In genomic region chr11:117965052-117965451, GRCm38 (mm10) we compare ENCODE assay signal across 10 mouse cellular contexts. TPM values are rescaled to one million over a fixed set of nuclear protein-coding genes. Genes with fewer than 3 reads are reported as not detected.
DNase-seq lines count a peak whose midpoint lies in the region; ATAC-seq and TF ChIP-seq lines count a peak whose summit lies in the region.
"Had no signal": no experiment of that assay in that cellular context is flagged by ENCODE, and none has a peak within 500 bp of the region (broad histone marks: within the 10 kb centered on the region; RNA-seq: fewer than 3 reads in every experiment).

No protein-coding gene starts in this region.

- H3K9me3 ChIP-seq in heart, embryonic 14.5 days (ENCODE audit: control insufficient read depth, low read length), result no peaks in the 10 kb centered on the region
- H3K9me3 ChIP-seq in midbrain, embryonic 12.5 days, result no peaks in the 10 kb centered on the region
- no peaks in the 10 kb centered on the region for H3K9me3 ChIP-seq in midbrain, embryonic 15.5 days
- H3K9me3 ChIP-seq in intestine, embryonic 14.5 days (ENCODE audit: control insufficient read depth, low read length), result no peaks in the 10 kb centered on the region
- H3K9me3 ChIP-seq in stomach, postnatal 0 days (ENCODE audit: control insufficient read depth, low read length), result no peaks in the 10 kb centered on the region

- DNase-seq in heart, postnatal 36 days, result no peak
- no peak for DNase-seq in intestine, embryonic 14.5 days (ENCODE audit: low spot score)
- no peak for DNase-seq in stomach, postnatal 0 days (ENCODE audit: low spot score)
- no peak for DNase-seq in cerebellum, postnatal 36 days
- no peak for DNase-seq in cerebellum, adult 9-11 months
- DNase-seq: kidney, adult 11 months; left cerebral cortex, postnatal 4 days had no signal

- no peak for TF ChIP-seq CTCF in stomach, postnatal 0 days (IDR thresholded peaks at IDR 0.05; ENCODE audit: low read depth)

- ATAC-seq in heart, embryonic 14.5 days (ENCODE audit: insufficient number of reproducible peaks, insufficient read depth, low FRiP score, low read depth), result no peak
- no peak for ATAC-seq in midbrain, embryonic 12.5 days (ENCODE audit: low FRiP score, low read depth)
- ATAC-seq in midbrain, embryonic 15.5 days (replicated peaks), result no peak
- ATAC-seq in intestine, embryonic 14.5 days (replicated peaks; ENCODE audit: low FRiP score, low TSS enrichment, low read depth), result no peak
- no peak for ATAC-seq in stomach, postnatal 0 days (ENCODE audit: low FRiP score, low TSS enrichment)

- H3K4me2 ChIP-seq in heart, embryonic 14.5 days (ENCODE audit: low read length), result peak overlapping the region; percentile 81; the same call in 1 of the 2 replicates
- H3K4me2 ChIP-seq in midbrain, embryonic 12.5 days (replicated peaks), result 0 out of 2 replicates have a peak overlapping the region, but pooled peaks have one; percentile 8
- H3K4me2 ChIP-seq in midbrain, embryonic 15.5 days, result no peak overlapping the region
- no peak overlapping the region for H3K4me2 ChIP-seq in intestine, embryonic 14.5 days (ENCODE audit: low read length)
- no peak overlapping the region for H3K4me2 ChIP-seq in stomach, postnatal 0 days (replicated peaks; ENCODE audit: low read depth)

- H3K9ac ChIP-seq in heart, embryonic 14.5 days (ENCODE audit: low read length), result no peak overlapping the region
- H3K9ac ChIP-seq in midbrain, embryonic 12.5 days (replicated peaks), result no peak overlapping the region
- H3K9ac ChIP-seq in midbrain, embryonic 15.5 days, result no peak overlapping the region
- H3K9ac ChIP-seq in intestine, embryonic 14.5 days (ENCODE audit: low read length), result no peak overlapping the region
- no peak overlapping the region for H3K9ac ChIP-seq in stomach, postnatal 0 days (ENCODE audit: low read length)

- 41% methylated on average over 7 of the region's 7 CpGs for WGBS in heart, embryonic 14.5 days
- WGBS in midbrain, embryonic 12.5 days, result 19% methylated on average over 7 of the region's 7 CpGs
- WGBS in midbrain, embryonic 15.5 days, result 33% methylated on average over 7 of the region's 7 CpGs
- 40% methylated on average over 7 of the region's 7 CpGs for WGBS in intestine, embryonic 14.5 days
- WGBS in stomach, postnatal 0 days, result 49% methylated on average over 7 of the region's 7 CpGs

- peaks cover 40 to 58% of the 10 kb centered on the region in 2 experiments for H3K4me1 ChIP-seq in heart, embryonic 14.5 days (ENCODE audit: control insufficient read depth in 2 of 2, insufficient read depth in 2 of 2, low read length in 2 of 2)
- H3K4me1 ChIP-seq in midbrain, embryonic 12.5 days, result peaks cover 69% of the 10 kb centered on the region
- H3K4me1 ChIP-seq in midbrain, embryonic 15.5 days, result peaks cover 72% of the 10 kb centered on the region
- peaks cover 68% of the 10 kb centered on the region for H3K4me1 ChIP-seq in intestine, embryonic 14.5 days (replicated peaks; ENCODE audit: control insufficient read depth, insufficient read depth, low read length)
- H3K4me1 ChIP-seq in stomach, postnatal 0 days (replicated peaks; ENCODE audit: control insufficient read depth, insufficient read depth), result peaks cover 19% of the 10 kb centered on the region

- peaks cover 19% of the 10 kb centered on the region for H3K27me3 ChIP-seq in heart, embryonic 14.5 days (ENCODE audit: control insufficient read depth, insufficient read depth, low read length)
- H3K27me3 ChIP-seq in midbrain, embryonic 12.5 days, result peaks cover 64% of the 10 kb centered on the region
- peaks cover 15% of the 10 kb centered on the region for H3K27me3 ChIP-seq in midbrain, embryonic 15.5 days (replicated peaks)
- no peaks in the 10 kb centered on the region for H3K27me3 ChIP-seq in intestine, embryonic 14.5 days (replicated peaks; ENCODE audit: control insufficient read depth, insufficient read depth, low read length)
- H3K27me3 ChIP-seq in stomach, postnatal 0 days (ENCODE audit: control insufficient read depth, insufficient read depth, low read length), result no peaks in the 10 kb centered on the region

- TF ChIP-seq EP300 in stomach, postnatal 0 days (optimal IDR thresholded peaks at IDR 0.05), result no peak

- intact Hi-C loops in heart, postnatal 36 days (cut with DNase I), result no loop called here

- 0 out of 4 replicates have a peak overlapping the region, but pooled peaks of 1 of the 2 experiments have one; percentile 85 for H3K27ac ChIP-seq in heart, embryonic 14.5 days (replicated peaks in 1 of 2; ENCODE audit: control insufficient read depth in 1 of 2, insufficient read depth in 1 of 2, low read depth in 2 of 2, low read length in 2 of 2)
- no peak overlapping the region for H3K27ac ChIP-seq in midbrain, embryonic 12.5 days (replicated peaks)
- no peak overlapping the region for H3K27ac ChIP-seq in midbrain, embryonic 15.5 days
- H3K27ac ChIP-seq in intestine, embryonic 14.5 days (ENCODE audit: low read depth), result peak overlapping the region; percentile 97; the same call in 1 of the 2 replicates
- H3K27ac ChIP-seq in stomach, postnatal 0 days (replicated peaks), result peak overlapping the region; percentile 94; the same call in 1 of the 2 replicates

- peaks cover 5% of the 10 kb centered on the region; the same call in 1 of the 2 replicates for H3K36me3 ChIP-seq in heart, embryonic 14.5 days (ENCODE audit: control insufficient read depth, insufficient read depth, low read length)
- no peaks in the 10 kb centered on the region for H3K36me3 ChIP-seq in midbrain, embryonic 12.5 days
- no peaks in the 10 kb centered on the region for H3K36me3 ChIP-seq in midbrain, embryonic 15.5 days (replicated peaks)
- H3K36me3 ChIP-seq in intestine, embryonic 14.5 days (ENCODE audit: control insufficient read depth, insufficient read depth, low read length), result peaks cover 4% of the 10 kb centered on the region; the same call in 1 of the 2 replicates
- H3K36me3 ChIP-seq in stomach, postnatal 0 days (ENCODE audit: control insufficient read depth, insufficient read depth, low read length), result peaks cover 8% of the 10 kb centered on the region

- no peak overlapping the region for H3K4me3 ChIP-seq in heart, embryonic 14.5 days (ENCODE audit: control insufficient read depth in 1 of 2, insufficient read depth in 1 of 2, low read depth in 1 of 2, low read length in 2 of 2)
- H3K4me3 ChIP-seq in midbrain, embryonic 12.5 days, result no peak overlapping the region
- H3K4me3 ChIP-seq in midbrain, embryonic 15.5 days, result no peak overlapping the region
- H3K4me3 ChIP-seq in intestine, embryonic 14.5 days (ENCODE audit: low read depth, low read length), result no peak overlapping the region
- no peak overlapping the region for H3K4me3 ChIP-seq in stomach, postnatal 0 days (ENCODE audit: low read depth, low read length)

RNA-seq across cellular contexts. Expression of gene Socs3, which starts 4.8 kb away (rescaled TPM):
- 2.0 and 2.3 TPM in 2 replicates for polyA plus RNA-seq in heart, embryonic 14.5 days (2014; fragmentation: Nextera tagmentation; extraction: Ambion mirVana)
- 1 to 10 TPM; 3.4 to 3.8 TPM for total RNA-seq in heart, postnatal 36 days (2021)
- 10.7 and 13.2 TPM in 2 replicates for polyA plus RNA-seq in midbrain, embryonic 12.5 days (2016; fragmentation: Nextera tagmentation; extraction: Ambion mirVana)
- 8.7 and 8.9 TPM in 2 replicates for polyA plus RNA-seq in midbrain, embryonic 15.5 days (2015; fragmentation: Nextera tagmentation; extraction: Ambion mirVana)
- polyA plus RNA-seq in intestine, embryonic 14.5 days (2014; fragmentation: Nextera tagmentation; extraction: Ambion mirVana), result 8.1 and 8.7 TPM in 2 replicates
- polyA plus RNA-seq in stomach, postnatal 0 days (2015; fragmentation: Nextera tagmentation; extraction: Ambion mirVana), result 13.5 and 15.7 TPM in 2 replicates

RNA-seq across cellular contexts. Expression of gene Pgs1, which starts 21.0 kb away (rescaled TPM):
- 23.1 TPM in 2 replicates for polyA plus RNA-seq in heart, embryonic 14.5 days (2014; fragmentation: Nextera tagmentation; extraction: Ambion mirVana)
- total RNA-seq in heart, postnatal 36 days (2021), result 10 to 100 TPM; 17.8 to 20.0 TPM
- polyA plus RNA-seq in midbrain, embryonic 12.5 days (2016; fragmentation: Nextera tagmentation; extraction: Ambion mirVana), result 47.5 and 48.9 TPM in 2 replicates
- 62.5 and 63.5 TPM in 2 replicates for polyA plus RNA-seq in midbrain, embryonic 15.5 days (2015; fragmentation: Nextera tagmentation; extraction: Ambion mirVana)
- polyA plus RNA-seq in intestine, embryonic 14.5 days (2014; fragmentation: Nextera tagmentation; extraction: Ambion mirVana), result 31.6 and 33.8 TPM in 2 replicates
- 28.7 and 29.4 TPM in 2 replicates for polyA plus RNA-seq in stomach, postnatal 0 days (2015; fragmentation: Nextera tagmentation; extraction: Ambion mirVana)

Comparison
In these comparisons a context has a peak if more than half of its experiments do, and no peak if none do; other contexts are left out.
1. H3K4me2 ChIP-seq: peak in heart, embryonic 14.5 days (single experiment) and midbrain, embryonic 12.5 days (single experiment); none in midbrain, embryonic 15.5 days (single experiment), intestine, embryonic 14.5 days (single experiment) and stomach, postnatal 0 days (single experiment).
2. H3K27ac ChIP-seq: peak in intestine, embryonic 14.5 days (single experiment) and stomach, postnatal 0 days (single experiment); none in midbrain, embryonic 12.5 days (single experiment) and midbrain, embryonic 15.5 days (single experiment).